Mouse (Mus musculus): ENCODE results near the gene Zfp800. TPM values are rescaled to one million over a fixed set of nuclear protein-coding genes. Genes with fewer than 3 reads are reported as not detected.

Gene Zfp800
- polyA plus RNA-seq (2015; fragmentation: Nextera tagmentation; extraction: Ambion mirVana): 13.8 and 26.7 TPM in 2 replicates

DNA sequence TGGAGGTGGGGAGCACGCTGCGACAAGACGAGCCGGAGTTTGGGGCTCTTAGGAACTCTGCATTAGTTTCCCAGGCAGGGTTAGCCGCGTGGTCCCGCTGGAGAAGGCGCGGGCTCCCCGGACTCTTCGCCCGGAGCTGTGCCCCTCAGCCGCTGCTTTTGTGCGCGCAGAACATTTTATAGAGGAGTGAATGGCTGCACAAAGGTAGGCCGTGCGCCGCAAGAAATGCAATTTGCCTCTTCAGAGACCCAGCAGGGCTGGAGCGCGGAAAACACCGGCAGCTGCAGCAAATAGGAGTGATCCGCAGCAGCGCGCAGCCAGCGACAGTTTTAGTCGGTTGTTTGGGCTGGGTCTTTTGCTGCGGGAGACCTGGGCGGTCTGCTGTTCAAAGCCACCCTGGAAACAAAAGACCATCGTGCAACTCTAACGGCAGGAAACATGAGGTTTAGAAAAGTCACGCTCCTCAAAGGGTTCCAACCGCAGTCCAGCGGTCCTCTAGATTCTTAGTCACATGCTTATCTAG lies at the start of gene Zfp800:
Gene Zfp800, minus strand, starts transcription at position 325 of the 523 bp plus-strand sequence.

DNA sequence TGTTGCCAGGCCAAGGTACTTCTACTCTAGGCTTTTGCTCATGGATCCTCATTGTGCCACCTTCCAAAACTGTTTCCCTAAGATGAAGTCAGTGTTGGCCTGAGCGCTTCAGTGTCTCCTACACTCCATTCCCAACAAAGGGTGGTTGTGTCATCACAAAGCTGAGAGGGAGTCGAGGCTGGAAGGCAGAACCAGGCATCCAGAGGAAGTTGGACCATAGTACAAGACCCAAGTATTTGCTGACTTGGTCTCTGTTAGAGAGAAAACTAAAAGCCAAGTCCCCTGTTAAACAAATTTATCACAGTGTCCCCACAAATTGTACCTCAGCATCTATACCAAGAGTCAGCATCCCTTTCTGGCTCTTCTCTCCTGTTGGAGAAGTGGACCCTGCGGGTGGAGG lies 30.5 kb upstream of the Zfp800 start, which contains the start of gene Gcc1:
Gene Gcc1, minus strand, starts transcription at position 101 of the 400 bp plus-strand sequence.

DNA sequence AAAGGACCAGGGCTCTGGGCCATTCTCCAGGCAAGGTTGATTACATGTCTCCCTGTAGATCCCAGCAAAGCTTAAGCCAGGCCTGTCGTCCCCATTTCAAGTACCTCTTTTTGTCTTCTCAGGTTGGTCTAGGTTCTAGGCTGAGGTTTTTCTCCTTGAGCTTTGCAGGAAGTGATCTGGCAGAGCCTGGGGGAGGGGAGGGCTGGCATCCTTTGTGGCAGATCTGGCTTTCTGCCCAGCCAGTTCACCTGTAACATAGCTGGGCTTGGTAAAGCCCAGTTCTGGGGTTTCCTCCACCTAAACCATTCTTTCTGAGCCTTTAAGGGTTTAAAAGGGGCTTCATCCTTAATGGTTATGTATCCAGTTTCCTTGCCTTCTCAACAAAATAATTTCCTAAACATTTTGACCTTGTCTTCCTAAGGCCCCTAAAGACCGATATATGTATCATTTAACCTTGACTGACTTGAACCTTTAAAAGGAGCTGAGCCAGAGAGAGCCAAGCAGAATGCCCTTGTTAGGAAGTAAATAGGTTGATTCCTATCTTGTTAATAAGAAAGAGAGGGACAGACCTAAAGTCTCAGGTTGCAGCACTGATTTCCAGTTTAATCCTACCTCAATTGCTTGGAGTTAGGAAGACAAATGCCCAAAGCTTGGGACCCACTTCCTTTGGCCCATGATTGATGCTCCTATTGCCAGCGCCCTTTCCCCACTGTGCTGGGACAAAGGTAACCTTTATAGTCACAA lies 29.5 kb upstream of the Zfp800 start, which contains the start of gene Fscn3:
Gene Fscn3, plus strand, starts transcription at position 694 of the 744 bp plus-strand sequence.

DNA sequence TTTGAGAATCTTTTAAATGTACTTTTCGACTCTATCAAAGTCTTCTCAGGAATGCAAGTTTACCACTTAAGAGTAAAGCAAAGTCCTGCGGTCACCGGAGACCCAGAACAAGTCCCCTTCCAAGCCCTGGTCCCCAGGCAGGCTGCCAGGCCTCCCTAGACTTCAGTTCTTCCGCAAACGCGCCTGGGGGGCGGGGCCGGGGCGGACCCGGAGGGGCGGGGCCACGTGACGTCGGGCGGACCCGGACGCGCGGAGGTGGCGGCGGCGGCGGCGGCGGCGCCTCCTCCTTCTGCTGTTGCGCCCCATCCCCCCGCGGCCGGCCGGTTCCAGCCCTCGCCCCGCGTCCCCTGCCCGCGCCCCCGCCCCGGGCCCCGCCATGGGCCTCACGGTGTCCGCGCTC lies 25.5 kb upstream of the Zfp800 start, which contains the start of gene Arf5:
Gene Arf5, plus strand, starts transcription at position 248 of the 400 bp plus-strand sequence.

Other genes starting within 250 kb of the Zfp800 start
- 314 and 331 TPM in 2 replicates for gene Arf5, start 25.6 kb upstream of the Zfp800 start, polyA plus RNA-seq (2015; fragmentation: Nextera tagmentation; extraction: Ambion mirVana)
- gene Fscn3, start 29.8 kb upstream of the Zfp800 start, polyA plus RNA-seq (2015; fragmentation: Nextera tagmentation; extraction: Ambion mirVana): not detected in 2 replicates
- 5.5 and 7.1 TPM in 2 replicates for gene Gcc1, start 30.4 kb upstream of the Zfp800 start, polyA plus RNA-seq (2015; fragmentation: Nextera tagmentation; extraction: Ambion mirVana)
- not detected in 2 replicates for gene Pax4, start 51.3 kb upstream of the Zfp800 start, polyA plus RNA-seq (2015; fragmentation: Nextera tagmentation; extraction: Ambion mirVana)
- gene Snd1, start 77.1 kb upstream of the Zfp800 start, polyA plus RNA-seq (2015; fragmentation: Nextera tagmentation; extraction: Ambion mirVana): 47.9 and 66.9 TPM in 2 replicates

Data from adrenal gland, postnatal 0 days (tissue).